Mouse (Mus musculus) cerebellum, adult 11-12 months (tissue): Measurements from ENCODE around the gene Rab40b.
"Not testable (repeated sequence)": the region's sequence is repeated elsewhere in the genome, so short reads cannot be mapped to it uniquely, and the experiment has no call there.

Experiments
- DNase-seq: peaks from one replicate; pipeline ENCODE4 v3.0.0; 2022

Gene Rab40b

DNA sequence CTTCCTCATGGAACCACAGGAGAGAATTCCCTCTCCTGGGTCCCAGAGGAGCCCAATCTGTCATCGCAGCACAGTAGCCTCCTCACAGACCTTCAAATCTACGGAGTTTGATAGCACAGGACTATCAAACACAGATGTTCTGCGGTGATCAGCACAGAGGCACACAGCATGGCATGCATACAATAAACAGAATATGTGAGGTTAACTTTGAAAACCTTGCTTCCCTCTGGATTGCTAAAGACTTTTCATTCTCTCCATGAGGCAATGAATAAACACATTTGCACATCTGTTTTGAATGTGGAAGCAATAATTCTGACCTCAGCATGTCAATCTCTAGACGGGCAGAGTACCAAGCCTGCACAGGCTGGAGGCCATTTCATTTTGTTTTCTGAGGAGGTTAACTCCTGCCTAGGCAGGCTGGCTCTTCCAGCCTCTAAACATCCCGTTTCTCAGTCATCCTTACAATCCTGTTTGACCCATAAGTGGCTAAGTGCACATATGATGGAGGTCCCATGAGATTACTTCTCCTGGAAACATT, 20.8 kb downstream of the Rab40b start:
- DNase-seq = no peak

DNA sequence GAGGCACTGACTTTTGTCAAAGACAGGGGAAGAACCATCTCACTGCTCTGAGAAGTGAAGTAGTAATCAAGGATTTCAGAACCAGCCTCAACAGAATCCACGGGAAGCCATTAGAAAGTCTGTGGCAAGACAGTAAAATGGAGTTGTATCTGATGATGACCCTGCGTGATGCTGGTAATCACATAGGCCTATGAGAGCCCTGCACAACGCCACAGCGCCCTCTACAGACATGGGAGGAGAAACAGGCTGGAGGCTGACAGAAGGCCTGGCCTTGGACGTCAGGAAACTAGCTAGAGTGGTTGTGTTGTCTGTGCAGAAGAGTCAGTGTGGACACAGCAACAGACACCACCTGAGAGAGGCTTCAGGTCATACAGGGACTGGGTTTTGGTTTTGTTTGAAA, 25.8 kb downstream of the Rab40b start:
- no peak for DNase-seq

DNA sequence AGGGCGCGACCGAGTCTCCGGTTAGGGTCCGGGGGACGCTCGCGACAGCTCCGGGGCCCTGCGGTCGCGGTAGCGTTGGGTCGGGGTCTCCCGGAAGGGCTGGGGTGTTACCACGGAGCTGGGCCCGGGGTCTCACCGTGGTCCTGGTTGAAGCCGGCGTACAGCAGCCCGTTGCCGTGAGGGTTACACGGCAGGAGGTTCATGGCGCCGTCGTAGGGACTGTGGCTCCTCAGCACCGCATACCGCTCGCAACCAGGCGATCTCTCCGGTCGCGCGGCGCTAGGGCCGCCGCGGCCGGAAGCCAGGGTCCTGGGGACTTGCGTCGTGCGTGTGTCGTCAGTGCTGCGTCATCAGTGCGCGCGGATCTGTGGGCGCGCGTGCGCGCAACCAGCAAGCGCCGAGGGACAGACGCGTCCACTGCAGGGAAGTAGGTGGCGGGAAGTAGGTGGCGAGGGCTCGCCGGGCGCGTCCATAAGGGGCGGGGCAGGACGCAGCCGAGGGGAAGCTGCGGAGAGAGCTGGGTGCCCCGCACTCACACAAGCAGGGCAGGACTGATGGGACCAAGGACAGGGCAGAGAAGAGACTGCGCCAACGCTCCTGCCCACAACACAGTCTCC, 33.9 kb downstream of the Rab40b start, which contains the start of gene Wdr45b:
Wdr45b (minus strand) TSS at position 355 of the 617 bp plus-strand sequence.
- peak; percentile 99 for DNase-seq

DNA sequence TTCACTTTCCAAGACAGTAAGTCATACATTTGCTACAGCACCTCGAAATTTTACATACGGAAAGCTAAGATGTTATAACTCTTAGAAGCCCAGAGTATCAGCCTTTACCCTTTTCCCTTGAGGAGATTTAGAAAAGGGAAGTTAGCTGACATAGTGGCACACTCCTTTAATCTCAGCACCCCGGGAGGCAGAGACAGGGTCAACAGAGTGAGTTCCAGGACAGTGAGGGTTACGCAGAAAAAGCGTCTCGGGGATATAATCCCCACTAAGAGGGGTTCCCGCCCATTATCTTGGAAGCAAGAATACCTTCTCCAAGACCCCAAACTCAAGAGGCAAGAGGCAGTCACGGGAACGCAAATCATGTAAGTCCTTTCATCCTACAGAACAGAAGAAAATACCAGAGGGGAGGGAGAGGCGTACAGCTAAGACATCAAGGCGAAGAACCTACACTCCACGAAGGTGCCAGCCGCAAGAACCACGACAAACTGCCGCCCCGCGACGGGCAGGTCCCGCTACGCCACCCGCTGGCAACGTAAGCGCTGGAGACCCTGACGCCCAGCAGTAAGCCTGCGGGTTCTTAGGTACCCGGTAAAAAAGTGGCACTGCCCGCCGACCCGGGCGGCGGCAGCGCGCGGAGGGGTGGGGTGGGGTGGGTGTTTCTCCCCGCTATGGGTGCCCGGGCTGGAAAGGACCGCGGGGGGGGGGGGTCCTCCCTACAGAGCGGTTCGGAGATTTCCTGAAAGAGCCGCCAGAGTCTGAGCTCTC, 34.5 kb downstream of the Rab40b start:
- peak; percentile 54 for DNase-seq

DNA sequence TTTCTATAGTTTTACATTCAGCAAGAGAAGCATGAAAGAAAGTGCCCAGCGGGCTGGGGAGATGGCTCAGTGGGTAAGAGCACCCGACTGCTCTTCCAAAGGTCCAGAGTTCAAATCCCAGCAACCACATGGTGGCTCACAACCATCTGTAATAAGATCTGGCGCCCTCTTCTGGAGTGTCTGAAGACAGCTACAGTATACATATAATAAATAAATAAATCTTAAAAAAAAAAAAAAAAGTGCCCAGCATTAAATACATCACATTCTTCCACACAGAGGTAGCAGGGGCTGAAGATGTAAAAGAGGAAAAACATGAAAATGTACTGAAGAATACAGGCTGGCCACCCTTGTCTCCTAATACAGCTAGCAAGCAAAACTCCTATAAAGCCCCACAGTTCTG, 39.3 kb downstream of the Rab40b start:
- not testable (repeated sequence) for DNase-seq

DNA sequence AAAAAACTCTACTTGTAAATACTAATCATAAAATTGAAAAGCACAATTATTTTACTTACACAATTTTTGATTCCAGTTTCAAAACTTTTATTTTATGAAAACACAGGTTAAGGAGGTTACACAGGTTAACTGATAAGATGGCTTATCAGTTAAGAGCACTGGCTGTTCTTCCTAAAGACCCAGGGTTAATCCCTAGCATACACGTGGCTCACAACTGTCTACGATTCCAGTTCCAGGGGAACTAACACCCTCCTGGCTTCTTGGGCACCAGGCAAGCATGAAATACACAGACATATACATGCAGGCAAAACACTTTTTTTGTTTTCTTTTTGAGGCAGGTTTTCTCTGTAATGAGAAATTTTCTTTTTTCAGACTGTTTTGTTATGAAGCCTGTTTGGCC, 39.9 kb downstream of the Rab40b start:
- DNase-seq = no peak

DNA sequence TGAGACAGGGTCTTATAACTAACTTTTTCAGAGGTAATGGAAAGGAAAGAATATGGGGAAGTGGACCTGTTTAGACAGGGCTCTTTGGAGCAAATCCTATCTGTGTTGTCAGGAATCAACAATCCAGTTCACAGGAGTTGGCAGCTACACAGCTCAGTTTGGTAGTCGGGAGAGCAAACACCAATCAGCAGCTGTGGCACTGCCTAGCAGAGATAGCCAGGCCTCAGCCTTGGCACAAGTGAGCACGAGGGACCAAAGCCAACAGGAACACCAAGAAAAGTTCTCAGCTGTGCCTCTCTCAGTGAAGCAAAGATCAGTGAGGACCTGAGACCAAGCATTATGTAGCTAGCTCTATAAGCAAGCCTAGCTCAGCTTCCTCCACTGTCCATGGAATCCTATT, 41.0 kb downstream of the Rab40b start:
- no peak for DNase-seq

DNA sequence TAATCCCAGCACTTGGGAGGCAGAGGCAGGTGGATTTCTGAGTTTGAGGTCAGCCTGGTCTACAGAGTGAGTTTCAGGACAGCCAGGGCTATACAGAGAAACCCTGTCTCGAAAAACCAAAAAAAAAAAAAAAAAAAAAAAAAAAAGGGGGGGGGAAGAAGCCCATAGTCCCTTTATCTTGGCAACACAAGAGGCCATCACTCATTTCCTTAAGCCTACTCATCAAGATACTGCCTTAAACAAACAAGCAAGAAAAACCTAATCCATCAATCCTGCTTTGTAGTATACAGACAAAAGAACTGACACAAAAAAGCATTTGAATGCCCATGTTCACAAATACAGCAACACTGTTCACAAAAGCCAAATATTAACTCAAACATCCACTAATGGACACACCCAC, 45.6 kb downstream of the Rab40b start:
- not testable (repeated sequence) for DNase-seq

DNA sequence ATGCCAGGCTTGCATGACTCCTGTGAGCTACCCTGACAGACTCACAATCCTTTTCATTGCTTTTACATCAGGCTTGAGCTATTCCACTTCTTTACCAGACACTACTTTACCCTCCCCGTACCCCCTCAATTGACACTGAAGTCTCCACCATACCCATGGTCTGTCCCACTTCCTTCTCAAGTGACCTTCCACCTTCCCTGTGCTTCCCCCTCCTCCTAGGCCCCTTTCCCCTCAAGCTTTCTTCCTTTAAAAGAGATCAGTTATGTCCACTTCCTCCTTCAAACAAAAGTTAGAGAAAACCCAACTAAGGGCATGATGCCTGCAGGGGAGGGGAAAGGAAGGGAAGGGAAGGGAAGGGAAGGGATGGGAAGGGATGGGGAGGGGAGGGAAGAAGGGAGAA, 47.8 kb downstream of the Rab40b start:
- no peak for DNase-seq

DNA sequence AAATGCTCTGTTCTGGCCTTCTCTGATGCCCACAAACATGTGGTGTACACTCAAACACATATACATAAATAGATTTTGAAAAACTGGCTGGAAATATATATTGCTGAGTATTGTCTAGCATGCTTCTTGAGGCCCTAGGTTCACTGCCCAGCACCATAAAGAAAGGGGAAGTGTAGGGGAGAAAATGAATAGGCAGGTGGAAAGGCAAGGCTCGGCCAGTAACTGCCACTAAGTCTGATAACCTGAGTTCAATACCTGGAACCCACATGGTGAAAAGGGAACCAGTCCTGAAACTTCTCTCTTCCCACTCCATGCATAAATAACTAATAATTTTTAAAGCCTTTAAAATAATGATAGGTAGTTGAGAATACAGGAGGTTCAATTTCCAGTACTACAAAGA, 48.4 kb downstream of the Rab40b start:
- no peak for DNase-seq

DNA sequence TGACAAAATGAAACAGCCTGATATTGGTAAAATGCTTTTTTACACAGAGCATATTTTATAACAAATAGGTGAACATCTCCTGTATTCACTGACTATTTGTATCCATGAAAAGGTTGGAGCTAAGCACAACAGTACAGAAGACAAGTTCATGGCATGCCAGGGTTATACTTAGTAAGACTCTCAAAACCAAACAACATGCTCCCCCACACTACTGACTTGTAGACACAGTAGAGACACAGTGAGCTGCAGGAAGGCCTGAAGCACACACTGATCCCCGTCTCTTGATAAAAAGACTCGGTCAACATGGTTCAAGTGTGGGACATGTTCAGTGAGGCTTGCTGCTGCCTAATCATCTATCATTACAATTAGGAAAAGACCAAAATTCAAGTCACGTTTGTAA, 56.4 kb downstream of the Rab40b start:
- DNase-seq = no peak

DNA sequence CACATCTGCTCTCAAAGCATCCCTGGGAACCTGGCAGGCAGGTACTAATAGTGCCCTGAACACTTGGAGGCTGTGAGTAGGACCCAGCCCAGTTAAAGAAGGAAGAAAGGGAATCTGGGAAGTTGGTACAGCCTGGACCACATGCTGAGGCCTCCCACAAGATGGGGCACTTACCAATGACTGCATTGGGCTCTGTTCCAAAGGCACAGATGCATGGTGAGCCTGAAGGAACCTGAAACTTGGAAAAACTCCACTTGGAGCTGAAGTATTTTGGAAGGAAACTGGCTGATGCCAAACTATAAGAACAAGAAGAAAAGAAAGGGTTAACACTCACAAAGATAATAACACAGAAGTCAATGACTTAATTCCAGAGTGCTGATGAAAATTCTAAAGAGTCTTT, 59.4 kb downstream of the Rab40b start:
- no peak for DNase-seq

DNA sequence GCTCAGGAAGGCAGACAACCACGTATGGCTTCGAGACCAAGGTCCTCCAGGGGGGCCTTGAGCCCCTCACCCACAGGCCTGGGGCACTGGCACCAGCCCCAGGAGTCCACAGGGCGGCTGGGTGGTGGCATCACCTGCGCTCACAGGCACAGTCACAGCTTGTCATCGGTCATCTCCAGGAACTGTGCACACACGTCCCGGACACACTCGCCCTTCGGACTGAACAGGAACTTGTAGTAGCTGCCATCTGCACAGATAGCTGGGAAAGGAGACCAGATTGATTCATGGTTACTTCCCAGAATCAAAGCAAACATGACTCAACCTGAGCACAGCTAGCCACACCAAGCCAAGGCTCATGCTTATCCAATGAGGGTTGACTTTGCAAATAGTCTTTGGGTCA, 59.8 kb downstream of the Rab40b start:
- peak; percentile 46 for DNase-seq

DNA sequence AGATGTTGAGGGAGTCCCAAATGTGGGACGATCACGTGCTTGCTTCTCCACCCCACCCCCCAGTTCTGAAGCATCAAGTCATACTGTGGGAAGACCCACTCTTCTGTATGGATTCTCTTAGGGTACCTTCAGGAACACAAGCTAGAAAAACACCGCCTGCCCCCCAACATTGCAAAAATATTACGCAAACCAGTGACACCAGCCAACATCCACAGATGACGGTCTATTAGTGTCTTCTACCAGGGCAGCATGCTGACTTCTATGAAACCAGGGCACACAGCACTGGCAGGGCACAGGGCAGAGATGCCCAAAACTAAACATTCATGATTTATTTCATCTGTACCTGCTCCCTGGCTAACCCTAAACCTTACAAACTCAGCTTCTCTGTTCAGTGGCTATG, 61.4 kb downstream of the Rab40b start:
- DNase-seq = no peak

DNA sequence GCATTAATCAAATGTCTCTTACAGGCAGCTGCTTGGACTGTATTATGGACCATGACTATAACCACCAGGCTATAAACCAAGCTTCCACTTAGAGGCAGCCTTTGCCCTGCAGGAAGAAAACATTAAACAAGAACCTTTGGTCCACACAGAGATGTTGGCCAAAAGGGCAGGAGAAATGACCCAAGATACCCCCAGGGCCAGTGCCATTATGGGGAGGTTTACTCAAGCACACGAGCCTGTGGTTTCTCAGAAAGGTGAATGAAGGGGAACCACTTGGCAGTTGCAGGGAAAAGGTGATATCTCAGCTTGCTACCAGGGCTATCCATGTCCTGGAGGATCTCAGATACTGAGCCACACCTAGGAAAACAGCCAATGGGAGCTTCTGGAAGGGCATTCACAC, 62.0 kb downstream of the Rab40b start:
- DNase-seq = no peak

DNA sequence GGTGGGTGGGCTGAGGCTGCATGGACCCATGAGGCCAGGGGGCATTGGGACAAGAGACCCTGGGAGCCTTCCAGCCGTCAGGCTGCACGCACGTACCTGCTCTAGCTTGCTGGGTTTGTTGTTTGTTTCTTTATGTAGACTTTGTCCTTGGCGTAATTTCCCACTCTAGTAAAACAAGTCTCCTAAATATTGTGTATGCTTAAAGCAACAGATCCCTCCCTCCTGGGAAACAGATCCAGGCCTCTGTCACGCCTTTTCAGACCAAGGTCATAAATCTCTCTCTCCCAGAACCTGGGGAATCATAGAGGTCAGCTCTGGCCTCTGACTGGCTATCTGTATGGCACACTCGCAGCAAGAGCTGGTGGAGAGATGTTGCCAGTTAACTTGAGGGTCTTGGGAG, 80.3 kb downstream of the Rab40b start:
- not testable (repeated sequence) for DNase-seq

DNA sequence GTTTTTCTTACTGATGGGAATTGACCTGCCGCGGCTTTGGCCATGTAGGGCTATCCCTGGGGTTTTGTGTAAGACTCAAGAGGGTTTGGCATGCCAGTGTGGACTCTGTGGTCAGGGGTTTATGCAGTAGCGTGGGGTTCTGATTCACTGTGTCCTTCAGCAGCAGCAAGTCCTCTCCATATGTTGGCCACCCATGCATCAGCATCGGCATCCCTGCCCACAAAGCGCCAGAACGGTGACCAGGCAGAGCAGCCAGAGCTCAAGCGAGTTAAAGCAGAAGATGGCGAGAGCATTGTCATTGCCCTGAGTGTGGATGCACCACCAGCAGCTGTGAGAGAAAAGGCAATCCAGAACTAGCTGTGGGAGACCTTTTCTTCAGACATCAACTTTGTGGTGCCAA, 81.4 kb downstream of the Rab40b start:
- no peak for DNase-seq
